Comparison of ENCODE assay signal across 9 mouse cellular contexts in the genomic region with DNA sequence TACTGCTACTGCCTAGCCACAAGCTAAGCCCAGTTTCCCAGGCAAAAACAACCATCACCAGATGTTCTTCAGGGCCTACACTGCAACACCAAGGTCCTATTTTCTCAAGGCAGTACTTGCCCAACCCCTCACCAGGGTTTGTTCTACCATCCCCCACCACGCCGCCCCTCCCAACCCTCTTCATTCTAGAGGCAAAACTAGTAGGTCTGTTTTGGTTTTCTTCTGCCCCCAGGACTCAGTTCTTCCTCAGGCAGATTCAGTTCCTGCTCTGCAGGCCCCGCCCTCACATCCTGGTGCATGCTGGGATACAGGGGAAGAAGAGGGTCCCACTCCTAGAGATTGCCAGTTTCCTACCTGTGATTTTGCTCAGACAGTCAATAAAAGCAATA. TPM values are rescaled to one million over a fixed set of nuclear protein-coding genes. Genes with fewer than 3 reads are reported as not detected.
DNase-seq lines count a peak whose midpoint lies in the region; ATAC-seq and TF ChIP-seq lines count a peak whose summit lies in the region.
"Had no signal": no experiment of that assay in that cellular context is flagged by ENCODE, and none has a peak within 500 bp of the region (broad histone marks: within the 10 kb centered on the region; RNA-seq: fewer than 3 reads in every experiment).

No protein-coding gene starts in this region.

- no peaks in the 10 kb centered on the region for H3K9me3 ChIP-seq in embryonic facial prominence, embryonic 14.5 days (ENCODE audit: control insufficient read depth, low read length)
- H3K9me3 ChIP-seq in midbrain, embryonic 15.5 days, result no peaks in the 10 kb centered on the region
- H3K9me3 ChIP-seq: megakaryocyte, embryonic 14.5 days had no signal

- no peak overlapping the region for H3K9ac ChIP-seq in embryonic facial prominence, embryonic 14.5 days (ENCODE audit: low read depth, low read length)
- H3K9ac ChIP-seq in midbrain, embryonic 15.5 days, result no peak overlapping the region

- DNase-seq in gastrocnemius, adult 2 months, result no peak
- DNase-seq in gastrocnemius, postnatal 36 days, result no peak
- peak; percentile 72 to 74 for DNase-seq in B cell, adult 2 months
- DNase-seq in embryonic facial prominence, embryonic 14.5 days (ENCODE audit: low spot score), result no peak
- no peak for DNase-seq in embryo, embryonic 11 days
- DNase-seq in right cerebral cortex, postnatal 14 days, result no peak

- H3K36me3 ChIP-seq in embryonic facial prominence, embryonic 14.5 days (ENCODE audit: control insufficient read depth, insufficient read depth, low read length), result peaks cover 27% of the 10 kb centered on the region
- peaks cover 17% of the 10 kb centered on the region for H3K36me3 ChIP-seq in small intestine, adult 2 months (ENCODE audit: control insufficient read depth, insufficient read depth, low read length)
- H3K36me3 ChIP-seq in midbrain, embryonic 15.5 days (replicated peaks), result peaks cover 9% of the 10 kb centered on the region; the same call in 1 of the 2 replicates

- TF ChIP-seq POLR2A in small intestine, adult 2 months (IDR thresholded peaks at IDR 0.05; ENCODE audit: low read depth, low read length), result no peak

- peaks cover 22% of the 10 kb centered on the region for H3K4me1 ChIP-seq in embryonic facial prominence, embryonic 14.5 days (ENCODE audit: control insufficient read depth, insufficient read depth, low read length)
- H3K4me1 ChIP-seq in small intestine, adult 2 months (ENCODE audit: control insufficient read depth, insufficient read depth, insufficient read length, low read length), result peaks cover 7% of the 10 kb centered on the region
- H3K4me1 ChIP-seq in midbrain, embryonic 15.5 days, result no peaks in the 10 kb centered on the region

- H3K4me2 ChIP-seq in embryonic facial prominence, embryonic 14.5 days (ENCODE audit: low read depth, low read length), result no peak overlapping the region; the same call in 1 of the 2 replicates
- H3K4me2 ChIP-seq in midbrain, embryonic 15.5 days, result no peak overlapping the region

- no peak for TF ChIP-seq CTCF in gastrocnemius, adult 2 months (IDR thresholded peaks at IDR 0.05)
- no peak for TF ChIP-seq CTCF in small intestine, adult 2 months (IDR thresholded peaks at IDR 0.05; ENCODE audit: extremely low read depth, insufficient read length, insufficient replicate concordance, low read depth, low read length)

- intact Hi-C loops in gastrocnemius, adult 2 months (cut with DNase I), result no loop called here
- intact Hi-C loops in gastrocnemius, postnatal 36 days (cut with DNase I), result no loop called here

- no peaks in the 10 kb centered on the region for H3K27me3 ChIP-seq in embryonic facial prominence, embryonic 14.5 days (replicated peaks; ENCODE audit: control insufficient read depth, insufficient read depth, low read length)
- no peaks in the 10 kb centered on the region for H3K27me3 ChIP-seq in small intestine, adult 2 months (ENCODE audit: control insufficient read depth, insufficient read depth, low read length)
- H3K27me3 ChIP-seq in midbrain, embryonic 15.5 days (replicated peaks), result no peaks in the 10 kb centered on the region

- 62% methylated on average over 3 of the region's 3 CpGs for WGBS in embryonic facial prominence, embryonic 14.5 days
- 84% methylated on average over 3 of the region's 3 CpGs for WGBS in small intestine, adult 2 months
- WGBS in midbrain, embryonic 15.5 days, result 76% methylated on average over 3 of the region's 3 CpGs

- peak overlapping the region; percentile 50 for H3K27ac ChIP-seq in gastrocnemius, adult 2 months
- peak overlapping the region; percentile 45; the same call in 1 of the 2 replicates for H3K27ac ChIP-seq in embryonic facial prominence, embryonic 14.5 days (replicated peaks; ENCODE audit: low read depth, low read length)
- H3K27ac ChIP-seq in small intestine, adult 2 months (ENCODE audit: insufficient read depth, low read depth, low read length), result peak overlapping the region; percentile 70
- no peak overlapping the region for H3K27ac ChIP-seq in midbrain, embryonic 15.5 days

- no peak overlapping the region for H3K4me3 ChIP-seq in gastrocnemius, adult 2 months
- H3K4me3 ChIP-seq in embryonic facial prominence, embryonic 14.5 days (ENCODE audit: low read depth, low read length), result no peak overlapping the region
- no peak overlapping the region for H3K4me3 ChIP-seq in small intestine, adult 2 months (ENCODE audit: low read depth, low read length)
- no peak overlapping the region for H3K4me3 ChIP-seq in midbrain, embryonic 15.5 days

- ATAC-seq in embryonic facial prominence, embryonic 14.5 days (ENCODE audit: low read depth), result no peak
- no peak for ATAC-seq in midbrain, embryonic 15.5 days (replicated peaks)

RNA-seq across cellular contexts. Expression of gene Sik1, which starts 14.2 kb away (rescaled TPM):
- total RNA-seq in gastrocnemius, adult 2 months (2021), result 10 to 100 TPM; 13.4 to 58.6 TPM
- 10 to 100 TPM; 17.0 to 27.2 TPM for total RNA-seq in gastrocnemius, postnatal 36 days (2021)
- polyA plus RNA-seq in embryonic facial prominence, embryonic 14.5 days (2014; fragmentation: Nextera tagmentation; extraction: Ambion mirVana), result 25.1 and 27.8 TPM in 2 replicates
- polyA plus RNA-seq in small intestine, adult 2 months (2012; rRNA removed), result 8.0 and 16.9 TPM in 2 replicates
- polyA plus RNA-seq in midbrain, embryonic 15.5 days (2015; fragmentation: Nextera tagmentation; extraction: Ambion mirVana), result 22.9 and 25.5 TPM in 2 replicates

Comparison
In these comparisons a context has a peak if more than half of its experiments do, and no peak if none do; other contexts are left out.
1. DNase-seq: peak in B cell, adult 2 months (2 of 2); none in gastrocnemius, adult 2 months (single experiment), gastrocnemius, postnatal 36 days (0 of 2), embryonic facial prominence, embryonic 14.5 days (single experiment), embryo, embryonic 11 days (single experiment) and right cerebral cortex, postnatal 14 days (single experiment).